Mouse (Mus musculus) thymus, adult 2 months (tissue): ENCODE results near the gene Glul.

Source experiments
- CTCF ChIP-seq: fragments of 200-500 bp; IDR thresholded peaks from 2 replicates; pipeline ENCODE4 v1.5.1; 2012; ENCODE audit warnings: mild to moderate bottlenecking, control low read depth, low read length, moderate library complexity, borderline replicate concordance; ENCODE audit not compliant: control insufficient read depth, poor library complexity, insufficient read depth; ENCODE audit errors: extremely low read depth
- POLR2A ChIP-seq: fragments of 200-500 bp; IDR thresholded peaks from 2 replicates; pipeline ENCODE4 v1.6.1; 2012; ENCODE audit warnings: mild to moderate bottlenecking, low read length, control low read depth, moderate library complexity; ENCODE audit not compliant: control insufficient read depth, poor library complexity, insufficient read depth; ENCODE audit errors: extremely low read depth

GRCm38 (mm10) chr1:153940986-153941385 lies 41.2 kb downstream of the Glul start:
- TF ChIP-seq CTCF (no peak), POLR2A (no peak)
